Mouse (Mus musculus) G1E (cell line): ENCODE data around the gene Emilin3.

Experiments used
- CTCF ChIP-seq: IDR thresholded peaks from 2 replicates; pipeline ENCODE4 v1.5.1; 2012; ENCODE audit warnings: low read depth, low read length, inconsistent platforms, mixed read lengths
- GATA1 ChIP-seq: IDR thresholded peaks from 2 replicates; pipeline ENCODE4 v1.6.1; 2012; ENCODE audit warnings: borderline replicate concordance, low read length, inconsistent platforms, mixed read lengths
- GATA2 ChIP-seq: IDR thresholded peaks from 2 replicates; pipeline ENCODE4 v1.6.1; 2012; ENCODE audit warnings: low read depth, low read length, inconsistent platforms, borderline replicate concordance
- TAL1 ChIP-seq: conservative IDR thresholded peaks from 2 replicates; pipeline ENCODE4 v1.6.1; 2012; ENCODE audit warnings: low read depth, low read length, inconsistent platforms, mixed read lengths

- TF ChIP-seq CTCF: no peak
- TF ChIP-seq TAL1: no peak
- no peak for TF ChIP-seq GATA1
- TF ChIP-seq GATA2: no peak
Measured at GRCm38 (mm10) chr2:160871310-160871709, 40.8 kb downstream of the Emilin3 start.
